Mouse (Mus musculus) urinary bladder, adult 2 months (tissue): ENCODE results near the gene Qrsl1. TPM values are rescaled to one million over a fixed set of nuclear protein-coding genes. Genes with fewer than 3 reads are reported as not detected.
"Not testable (repeated sequence)": the region's sequence is repeated elsewhere in the genome, so short reads cannot be mapped to it uniquely, and the experiment has no call there.

Experiments used
- DNase-seq: peaks from one replicate; pipeline ENCODE4 v3.0.0; 2022; ENCODE audit warnings: low spot score
- polyA plus RNA-seq: library from polyadenylated mRNA; depleted of rRNA; stranded (reverse); fragments of >200 nt; gene quantifications from 2 replicates; pipeline ENCODE4 v1.2.3, GENCODE M21; 2012; rRNA removed

The Qrsl1 gene
- polyA plus RNA-seq: 11.8 and 14.9 TPM in 2 replicates

- DNase-seq: peak; percentile 89
Measured at GRCm38 (mm10) chr10:43901578-43902194, at the start of gene Qrsl1, which contains the start of gene Rtn4ip1. Gene Qrsl1 (minus strand): TSS chr10:43901745. Gene Rtn4ip1 (plus strand): TSS chr10:43901807.

GRCm38 (mm10) chr10:43945435-43945834 lies 43.9 kb upstream of the Qrsl1 start:
- no peak for DNase-seq

- DNase-seq: no peak
Measured at GRCm38 (mm10) chr10:43943736-43944135, 42.2 kb upstream of the Qrsl1 start.

GRCm38 (mm10) chr10:43939136-43939662 lies 37.7 kb upstream of the Qrsl1 start:
- no peak for DNase-seq

GRCm38 (mm10) chr10:43928596-43928995 lies 27.1 kb upstream of the Qrsl1 start:
- no peak for DNase-seq

- no peak for DNase-seq
Measured at GRCm38 (mm10) chr10:43927736-43928135, 26.2 kb upstream of the Qrsl1 start.

GRCm38 (mm10) chr10:43925776-43926175 lies 24.2 kb upstream of the Qrsl1 start:
- not testable (repeated sequence) for DNase-seq

- DNase-seq: no peak
Measured at GRCm38 (mm10) chr10:43923096-43923495, 21.6 kb upstream of the Qrsl1 start.

GRCm38 (mm10) chr10:43918696-43919608 lies 17.4 kb upstream of the Qrsl1 start:
- peak; percentile 65 for DNase-seq

- DNase-seq: no peak
Measured at GRCm38 (mm10) chr10:43916737-43917136, 15.2 kb upstream of the Qrsl1 start.

GRCm38 (mm10) chr10:43916181-43916580 lies 14.6 kb upstream of the Qrsl1 start:
- DNase-seq: no peak

- no peak for DNase-seq
Measured at GRCm38 (mm10) chr10:43912236-43912635, 10.7 kb upstream of the Qrsl1 start.

GRCm38 (mm10) chr10:43910873-43911142 lies 9.3 kb upstream of the Qrsl1 start:
- DNase-seq: no peak

GRCm38 (mm10) chr10:43910032-43910872 lies 8.7 kb upstream of the Qrsl1 start:
- no peak for DNase-seq

GRCm38 (mm10) chr10:43904569-43904968 lies 3.0 kb upstream of the Qrsl1 start:
- DNase-seq: no peak

GRCm38 (mm10) chr10:43900883-43901570 lies 518 bp downstream of the Qrsl1 start:
- DNase-seq: no peak

GRCm38 (mm10) chr10:43898276-43898675 lies 3.3 kb downstream of the Qrsl1 start:
- DNase-seq: no peak

- DNase-seq: no peak
Measured at GRCm38 (mm10) chr10:43896065-43896464, 5.5 kb downstream of the Qrsl1 start.

- no peak for DNase-seq
Measured at GRCm38 (mm10) chr10:43892971-43893370, 8.6 kb downstream of the Qrsl1 start.

GRCm38 (mm10) chr10:43888976-43889375 lies 12.6 kb downstream of the Qrsl1 start:
- DNase-seq: no peak

- DNase-seq: no peak
Measured at GRCm38 (mm10) chr10:43887676-43888075, 13.9 kb downstream of the Qrsl1 start.
